Mouse (Mus musculus): Measurements from ENCODE around the gene Tmtc2.

Gene Tmtc2

GRCm38 (mm10) chr10:105405856-105406527, 168.3 kb downstream of the Tmtc2 start:
- no peak for DNase-seq (ENCODE audit: low read depth)

- DNase-seq (ENCODE audit: low read depth): no peak
These were observed 170.3 kb downstream of the Tmtc2 start for GRCm38 (mm10) chr10:105403931-105404330.

- no peak for DNase-seq (ENCODE audit: low read depth)
These were observed 171.8 kb downstream of the Tmtc2 start for GRCm38 (mm10) chr10:105402481-105402779.

- no peak for DNase-seq (ENCODE audit: low read depth)
These were observed 172.3 kb downstream of the Tmtc2 start for GRCm38 (mm10) chr10:105401754-105402480.

- DNase-seq (ENCODE audit: low read depth): no peak
These were observed 174.9 kb downstream of the Tmtc2 start for GRCm38 (mm10) chr10:105399316-105399715.

- DNase-seq (ENCODE audit: low read depth): no peak
These were observed 190.2 kb downstream of the Tmtc2 start for GRCm38 (mm10) chr10:105384065-105384464.

GRCm38 (mm10) chr10:105381705-105382104, 192.5 kb downstream of the Tmtc2 start:
- no peak for DNase-seq (ENCODE audit: low read depth)

- DNase-seq (ENCODE audit: low read depth): no peak
These were observed 193.0 kb downstream of the Tmtc2 start for GRCm38 (mm10) chr10:105381202-105381601.

GRCm38 (mm10) chr10:105380584-105380983, 193.7 kb downstream of the Tmtc2 start:
- DNase-seq (ENCODE audit: low read depth): no peak

GRCm38 (mm10) chr10:105377711-105378110, 196.5 kb downstream of the Tmtc2 start:
- DNase-seq (ENCODE audit: low read depth): no peak

GRCm38 (mm10) chr10:105373265-105373664, 201.0 kb downstream of the Tmtc2 start:
- peak; percentile 2 for DNase-seq (ENCODE audit: low read depth)

GRCm38 (mm10) chr10:105368242-105368641, 206.0 kb downstream of the Tmtc2 start:
- no peak for DNase-seq (ENCODE audit: low read depth)

- DNase-seq (ENCODE audit: low read depth): no peak
These were observed 209.8 kb downstream of the Tmtc2 start for GRCm38 (mm10) chr10:105364480-105364879.

- no peak for DNase-seq (ENCODE audit: low read depth)
These were observed 223.9 kb downstream of the Tmtc2 start for GRCm38 (mm10) chr10:105350301-105350700.

GRCm38 (mm10) chr10:105345920-105346319, 228.3 kb downstream of the Tmtc2 start:
- DNase-seq (ENCODE audit: low read depth): no peak

GRCm38 (mm10) chr10:105332856-105333255, 241.4 kb downstream of the Tmtc2 start:
- no peak for DNase-seq (ENCODE audit: low read depth)

GRCm38 (mm10) chr10:105330327-105330726, 243.9 kb downstream of the Tmtc2 start:
- DNase-seq (ENCODE audit: low read depth): no peak

- DNase-seq (ENCODE audit: low read depth): no peak
These were observed 250.5 kb downstream of the Tmtc2 start for GRCm38 (mm10) chr10:105323646-105324192.

- DNase-seq (ENCODE audit: low read depth): no peak
These were observed 254.8 kb downstream of the Tmtc2 start for GRCm38 (mm10) chr10:105319299-105320057.

GRCm38 (mm10) chr10:105318869-105319268, 255.4 kb downstream of the Tmtc2 start:
- no peak for DNase-seq (ENCODE audit: low read depth)

GRCm38 (mm10) chr10:105312986-105313385, 261.3 kb downstream of the Tmtc2 start:
- no peak for DNase-seq (ENCODE audit: low read depth)

GRCm38 (mm10) chr10:105297560-105297959, 276.7 kb downstream of the Tmtc2 start:
- no peak for DNase-seq (ENCODE audit: low read depth)

- DNase-seq (ENCODE audit: low read depth): no peak
These were observed 281.3 kb downstream of the Tmtc2 start for GRCm38 (mm10) chr10:105292961-105293360.
